Mouse (Mus musculus): ENCODE data around the gene Art2b.
"Not testable (repeated sequence)": the region's sequence is repeated elsewhere in the genome, so short reads cannot be mapped to it uniquely, and the experiment has no call there.

Gene Art2b

DNA sequence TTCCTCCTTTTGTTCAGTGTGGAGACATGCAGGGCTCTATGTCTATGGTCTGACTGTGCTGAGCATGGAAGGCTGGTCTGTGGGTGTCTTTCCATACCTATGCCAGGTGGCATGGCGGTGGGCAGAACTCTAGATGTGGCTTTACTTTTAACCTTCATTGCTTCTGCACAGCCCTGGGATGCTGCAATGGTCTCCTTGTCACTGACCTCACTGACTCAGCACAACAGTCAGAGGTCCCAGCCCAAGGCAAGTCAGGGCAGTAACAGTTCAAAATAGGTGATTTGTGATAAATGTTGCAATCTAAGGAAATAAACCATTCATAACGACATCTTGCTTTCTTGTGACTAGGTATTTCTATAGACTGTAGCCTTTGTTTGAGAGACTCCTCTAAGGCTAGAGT is 21.3 kb downstream of the Art2b start:
- peak; percentile 19 for DNase-seq (ENCODE audit: low read depth)

DNA sequence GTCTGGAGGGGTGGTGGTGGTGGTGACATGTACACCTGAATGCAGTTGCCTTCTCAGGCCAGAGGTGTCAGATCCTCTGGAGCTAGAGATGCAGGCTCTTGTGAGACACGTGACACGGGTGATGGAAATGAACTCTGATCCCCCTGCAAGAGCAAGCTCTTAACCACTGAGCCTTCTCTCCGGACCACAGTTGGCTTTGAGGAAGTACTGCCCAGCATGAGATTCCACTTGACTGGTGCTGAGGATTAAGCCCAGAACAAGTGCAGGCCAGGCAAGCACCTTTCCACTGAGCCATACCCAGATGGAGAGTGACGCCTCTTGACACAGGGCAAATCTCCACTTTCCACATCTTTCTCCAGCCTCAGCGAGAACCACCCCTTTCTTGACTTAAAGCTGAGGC is 26.0 kb downstream of the Art2b start:
- DNase-seq (ENCODE audit: low read depth) = not testable (repeated sequence)

DNA sequence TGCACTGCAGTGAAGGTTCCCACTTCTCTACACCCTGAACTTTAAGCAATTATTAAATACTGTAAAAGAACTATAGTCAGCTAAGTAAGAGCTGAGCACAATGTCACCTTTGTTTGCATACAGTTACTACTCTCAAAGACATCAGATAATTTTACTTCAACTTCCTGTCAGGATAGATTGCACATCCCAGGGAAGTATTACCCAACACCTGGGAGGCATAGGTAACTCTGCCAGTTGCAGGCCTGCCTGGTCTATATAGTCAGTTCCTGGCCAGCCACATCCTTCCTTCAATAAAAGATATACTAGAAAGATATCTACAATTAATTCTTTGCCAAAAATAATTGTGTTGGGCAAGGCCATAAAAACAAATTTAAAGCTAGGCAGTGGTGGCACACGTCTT is 28.0 kb downstream of the Art2b start:
- peak; percentile 68 for DNase-seq (ENCODE audit: low read depth)

DNA sequence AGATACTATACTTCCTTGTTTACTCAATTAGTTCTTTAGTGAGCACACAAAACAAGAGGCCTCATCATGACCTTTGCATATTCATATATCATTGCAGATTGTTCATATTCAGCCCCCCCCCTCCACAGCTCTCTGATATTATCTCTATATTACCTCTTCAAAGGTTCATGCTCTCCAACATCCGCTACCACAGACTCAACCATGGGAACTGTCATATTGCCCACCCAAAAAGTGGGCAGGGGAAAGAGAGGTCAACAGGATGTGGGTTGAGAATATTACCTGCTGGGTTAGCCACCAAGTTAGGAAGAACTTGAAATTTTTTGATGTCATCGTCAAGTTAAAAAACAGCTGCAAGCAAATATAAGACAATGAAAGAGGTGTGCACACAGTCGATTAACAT is 29.9 kb downstream of the Art2b start:
- not testable (repeated sequence) for DNase-seq (ENCODE audit: low read depth)

DNA sequence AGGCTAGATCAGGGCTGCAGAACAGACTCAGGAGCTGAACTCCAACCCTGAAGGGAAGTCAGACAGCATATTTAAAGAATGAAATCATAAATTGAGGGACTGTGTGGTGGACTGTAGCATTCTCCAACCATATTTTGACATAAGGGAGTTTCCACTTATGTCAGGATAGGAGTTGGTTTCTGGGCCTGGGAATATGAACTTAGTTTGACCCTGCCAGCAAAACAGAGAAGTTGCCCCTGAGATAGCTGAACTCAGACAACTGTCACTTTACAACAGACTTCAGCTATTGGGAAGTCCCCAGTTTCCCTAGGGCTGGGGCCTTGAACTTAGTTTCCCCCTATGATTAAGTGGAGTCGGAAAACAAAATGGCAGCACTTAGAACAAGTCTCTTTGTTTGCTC is 33.9 kb downstream of the Art2b start:
- DNase-seq (ENCODE audit: low read depth) = no peak

DNA sequence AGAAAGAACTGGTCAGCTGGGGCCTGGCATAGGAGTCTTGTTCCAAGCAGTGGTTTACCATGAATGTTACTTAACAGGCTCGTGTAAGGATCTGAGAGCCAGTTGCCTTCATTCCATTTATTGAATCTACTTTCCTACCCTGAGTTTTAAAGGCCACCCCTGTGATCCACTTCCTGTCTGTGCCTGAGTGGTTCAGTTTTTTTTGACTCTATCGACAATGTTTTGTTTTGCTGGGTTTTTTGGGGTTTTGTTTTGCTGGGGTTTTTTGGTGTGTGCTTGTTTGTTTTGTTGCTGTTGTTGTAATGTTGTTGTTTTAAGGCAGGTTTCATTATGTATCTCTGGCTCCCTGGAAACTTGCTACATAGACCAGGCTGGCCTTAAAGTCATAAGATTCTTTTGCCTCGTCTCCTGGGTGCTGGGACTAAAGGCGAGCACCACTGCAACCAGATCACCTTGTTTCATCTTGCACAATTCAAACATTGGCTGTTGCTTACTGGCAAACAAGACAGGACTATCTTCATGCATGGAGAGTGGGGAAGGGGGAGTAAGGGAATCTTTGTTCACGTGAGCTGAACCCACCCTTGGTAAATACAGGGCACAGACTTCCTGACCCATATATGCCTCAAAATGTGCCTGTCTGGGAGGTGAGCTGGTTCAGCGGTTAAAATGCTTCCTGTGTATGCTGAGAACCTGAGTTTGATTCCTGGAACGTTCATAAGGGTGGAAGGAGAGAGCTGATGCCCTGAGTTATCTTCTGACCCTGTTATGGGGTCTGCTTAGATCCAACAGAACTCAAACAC is 34.5 kb downstream of the Art2b start:
- no peak for DNase-seq (ENCODE audit: low read depth)

DNA sequence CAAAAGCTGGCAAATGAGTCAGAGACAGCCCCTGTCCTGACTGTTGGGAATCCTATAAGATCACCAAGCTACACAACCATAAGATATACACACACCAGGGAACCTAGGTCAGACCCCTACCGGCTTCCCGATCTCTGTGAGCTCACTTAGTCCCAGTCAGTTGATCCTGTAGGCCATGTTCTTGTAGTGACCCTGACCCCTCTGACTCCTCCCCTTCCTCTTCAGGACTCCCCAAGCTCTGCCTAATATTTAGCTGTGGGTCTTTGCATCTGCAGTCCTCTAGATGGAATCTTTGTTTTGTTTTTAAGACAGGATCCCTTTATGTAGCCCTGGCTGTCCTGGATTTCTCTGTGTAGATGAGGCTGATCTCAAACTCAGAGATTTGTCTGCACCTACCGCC is 36.1 kb downstream of the Art2b start:
- no peak for DNase-seq (ENCODE audit: low read depth)

DNA sequence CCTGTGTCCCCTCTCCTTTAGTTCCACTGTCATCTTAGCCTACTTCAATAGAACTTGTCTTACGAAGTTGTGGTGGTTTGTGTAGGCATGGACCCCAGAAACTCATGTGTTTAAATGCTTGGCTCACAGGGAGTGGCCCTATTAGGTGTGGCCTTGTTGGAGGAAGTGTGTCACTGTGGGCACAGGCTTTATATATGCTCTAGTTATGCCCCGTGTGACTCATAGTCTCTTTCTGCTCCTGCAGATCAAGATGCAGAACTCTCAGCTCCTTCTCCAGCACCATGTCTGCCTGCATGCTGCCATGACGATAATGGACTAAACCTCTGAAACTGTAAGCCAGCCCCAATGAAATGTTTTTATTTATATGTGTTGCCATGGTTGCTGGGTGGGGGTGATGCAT is 37.7 kb downstream of the Art2b start:
- peak; percentile 50 for DNase-seq (ENCODE audit: low read depth)

DNA sequence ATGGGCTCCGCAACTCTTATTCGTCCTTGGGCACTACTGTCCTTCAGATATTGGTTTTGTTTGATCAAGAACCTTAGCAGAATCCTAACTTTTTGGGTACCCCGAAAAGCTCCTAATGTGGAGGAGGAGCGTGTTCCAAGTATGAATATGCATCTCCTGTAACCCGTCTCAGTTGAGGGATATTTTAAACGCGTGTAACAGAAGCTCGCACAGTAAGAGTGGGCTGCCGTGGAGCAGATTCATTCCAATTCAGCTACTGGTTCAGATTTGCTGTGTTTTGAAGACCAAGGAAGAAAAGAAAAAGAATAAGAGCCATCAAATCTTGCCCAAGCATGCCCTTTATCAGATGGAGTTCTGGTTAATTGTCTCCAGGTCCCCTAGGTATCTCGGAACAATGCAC is 43.7 kb downstream of the Art2b start:
- no peak for DNase-seq (ENCODE audit: low read depth)

DNA sequence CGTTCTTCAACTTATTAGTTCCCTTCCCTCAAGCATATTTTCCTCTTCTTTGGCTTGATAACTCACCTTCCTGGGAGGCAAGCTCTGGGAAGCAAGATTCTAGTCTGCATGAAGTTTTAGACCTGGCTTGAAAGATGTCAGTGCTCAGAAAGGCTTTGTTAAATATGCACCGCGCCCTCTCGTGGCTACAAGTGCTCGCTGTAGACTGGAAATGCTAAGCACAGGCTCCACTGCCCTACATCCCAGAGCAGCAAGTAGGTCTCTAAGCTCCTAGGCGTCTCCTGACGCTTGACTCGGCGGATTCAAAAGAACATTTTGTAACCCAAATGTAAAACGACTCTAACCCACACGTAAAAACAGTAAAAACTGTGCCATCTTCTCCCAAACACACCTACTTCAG is 44.3 kb downstream of the Art2b start:
- peak; percentile 73 for DNase-seq (ENCODE audit: low read depth)

DNA sequence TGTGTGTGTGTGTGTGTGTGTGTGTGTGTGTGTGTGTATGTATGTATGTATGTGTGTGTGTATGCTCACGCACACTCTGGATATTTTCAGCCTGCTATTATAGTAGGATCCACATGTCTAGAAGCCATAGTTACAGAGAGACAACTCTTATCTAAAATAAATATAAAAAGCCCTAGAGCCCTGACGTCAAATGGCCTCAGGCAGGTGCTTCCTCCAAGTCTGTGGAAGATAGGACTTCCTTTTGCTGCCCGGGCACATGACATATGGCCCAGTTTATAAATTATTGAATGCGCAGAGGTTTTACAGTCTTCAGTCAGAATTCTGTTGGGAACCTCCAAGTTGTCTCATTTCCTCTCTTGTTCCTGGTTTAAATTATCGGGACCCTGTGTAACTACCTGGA is 44.7 kb downstream of the Art2b start:
- peak; percentile 43 for DNase-seq (ENCODE audit: low read depth)

DNA sequence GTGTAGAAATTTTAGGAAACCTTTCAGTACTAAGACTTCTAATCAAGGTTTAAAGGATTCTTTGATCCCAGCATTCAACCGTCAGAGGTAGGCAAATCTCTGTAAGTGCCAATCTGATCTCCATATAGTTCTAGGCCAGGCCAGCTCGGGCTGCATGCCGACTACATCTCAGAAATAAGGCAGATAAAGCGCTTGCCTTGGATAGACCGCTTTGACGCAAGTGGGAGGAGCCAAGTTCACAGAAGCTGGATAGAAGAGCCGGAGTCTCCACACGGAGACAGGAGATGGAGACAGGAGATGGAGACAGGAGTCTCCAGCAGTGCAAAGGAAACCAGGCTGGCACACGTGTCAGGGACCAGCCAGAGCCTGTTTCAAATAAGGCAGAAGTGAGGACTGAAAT is 45.6 kb downstream of the Art2b start:
- DNase-seq (ENCODE audit: low read depth) = no peak

DNA sequence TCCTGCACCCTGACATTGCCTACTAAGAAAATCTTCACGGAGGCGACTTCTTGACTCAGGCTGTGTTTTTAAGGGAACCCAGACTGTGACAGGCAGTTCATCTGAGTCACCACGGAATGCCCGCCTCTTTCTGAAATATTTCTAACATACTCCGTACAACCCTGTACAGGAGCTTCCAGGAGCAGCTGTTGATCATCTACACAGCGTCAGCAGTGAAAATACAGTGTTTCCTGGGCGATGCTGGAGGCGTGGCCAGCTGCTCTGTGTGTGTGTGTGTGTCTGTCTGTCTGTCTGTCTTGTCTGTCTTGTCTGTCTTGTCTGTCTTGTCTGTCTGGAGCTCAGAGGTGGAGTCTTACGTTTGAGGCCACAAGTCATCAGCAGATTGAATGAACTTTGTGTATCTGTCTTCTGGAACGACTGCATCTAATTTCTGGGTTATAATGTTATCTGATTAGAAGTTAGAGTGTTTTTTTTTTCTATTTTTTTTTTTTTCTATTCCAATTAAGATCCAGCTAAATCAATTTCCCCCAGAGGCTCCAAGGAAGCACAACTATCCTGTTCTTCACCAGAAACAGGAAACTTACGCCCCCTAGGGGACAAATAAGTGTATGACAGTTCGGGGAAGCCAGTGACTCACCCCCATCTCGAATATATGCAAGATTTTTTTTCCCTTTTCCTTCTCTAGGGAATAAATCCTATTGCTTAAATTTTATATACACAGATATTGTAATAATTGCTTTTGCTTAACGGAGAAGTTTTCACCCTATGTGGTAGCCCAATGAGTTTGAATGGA is 47.1 kb downstream of the Art2b start:
- DNase-seq (ENCODE audit: low read depth) = peak; percentile 50

DNA sequence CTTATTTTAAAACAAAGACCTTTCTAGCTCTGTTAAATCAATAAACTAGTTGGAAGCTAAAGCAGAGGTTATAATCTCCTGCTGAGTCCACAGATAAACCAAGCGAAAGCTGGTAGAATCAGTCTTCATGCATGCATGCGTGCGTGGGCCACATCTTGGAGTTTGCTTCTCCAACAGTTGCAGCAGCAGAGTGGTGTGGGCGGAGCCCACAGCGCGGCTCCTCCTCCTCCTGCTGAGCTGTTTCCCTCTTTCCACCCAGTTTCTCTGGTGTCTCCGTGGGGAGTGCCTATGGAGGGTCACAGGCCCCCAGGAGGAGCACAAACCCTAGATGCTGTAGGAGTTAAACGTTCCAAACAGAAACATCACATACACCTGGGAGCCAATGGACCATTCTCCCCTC is 47.9 kb downstream of the Art2b start:
- no peak for DNase-seq (ENCODE audit: low read depth)

DNA sequence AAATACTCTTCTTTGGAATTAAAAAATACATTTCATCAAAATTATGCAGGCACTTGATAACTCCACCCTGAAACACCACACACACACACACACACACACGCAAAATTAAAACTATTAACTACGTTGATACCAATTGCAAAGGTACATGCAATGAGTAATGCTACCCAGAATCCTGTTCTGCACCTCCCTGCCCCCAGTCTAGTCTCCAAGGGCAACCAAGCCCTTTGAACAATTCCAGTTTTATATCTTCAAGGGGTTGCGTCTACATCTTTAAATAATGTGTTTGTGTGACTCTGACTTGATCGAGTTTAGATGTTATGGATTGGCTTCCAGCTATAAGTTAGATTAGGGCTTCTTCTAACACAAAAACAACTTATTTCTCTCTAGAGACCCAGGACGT is 49.9 kb downstream of the Art2b start:
- DNase-seq (ENCODE audit: low read depth) = no peak

DNA sequence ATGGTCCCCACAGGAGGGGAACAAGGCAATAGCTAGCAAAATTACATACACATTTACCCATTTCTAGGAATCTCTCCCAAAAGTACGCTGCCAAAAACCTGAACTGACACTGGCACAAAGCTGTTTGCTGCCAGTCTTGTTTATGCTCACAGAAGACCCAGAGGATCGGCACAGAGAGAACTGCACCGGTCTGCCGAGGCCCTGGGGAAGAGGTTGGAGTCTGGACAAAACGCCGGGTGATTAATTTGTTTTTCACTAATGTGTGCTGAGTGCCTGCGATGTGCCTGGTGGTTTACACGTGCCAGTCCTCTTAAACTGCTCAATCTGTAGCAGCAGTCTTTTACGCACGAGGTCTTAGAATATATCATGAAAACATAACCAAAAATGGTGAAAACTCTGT is 50.3 kb downstream of the Art2b start:
- DNase-seq (ENCODE audit: low read depth) = no peak

DNA sequence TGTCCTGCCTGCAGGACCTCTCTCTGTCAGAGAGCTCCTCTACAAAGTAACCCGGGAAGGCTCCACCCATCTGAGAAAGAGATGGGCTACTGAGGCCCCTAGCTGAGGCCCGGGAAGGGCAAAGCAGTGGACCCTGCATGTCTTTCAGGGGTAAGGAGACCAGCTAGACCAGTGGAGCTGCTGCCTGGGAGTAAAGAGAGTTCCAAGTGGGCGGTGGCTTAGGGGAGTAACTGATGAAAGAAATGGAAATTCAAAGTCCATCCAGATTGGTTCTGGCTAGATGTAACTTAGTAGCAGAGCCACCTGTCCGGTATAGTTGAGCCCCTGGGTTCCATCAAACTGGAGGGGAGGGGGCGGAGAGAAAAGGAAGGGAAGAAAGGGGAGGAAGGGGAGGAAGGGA is 51.0 kb downstream of the Art2b start:
- DNase-seq (ENCODE audit: low read depth) = no peak

Data from 416B (cell line).